Mouse (Mus musculus) kidney, embryonic 14.5 days (tissue): ENCODE data around the gene Myo1h. TPM values are rescaled to one million over a fixed set of nuclear protein-coding genes. Genes with fewer than 3 reads are reported as not detected.

Source experiments
- ATAC-seq: fragments of 200-750 bp; cut with Nextera tagmentation; 2 replicates; pipeline ENCODE4 v1.8.0; 2017; ENCODE audit warnings: moderate number of reproducible peaks, mild to moderate bottlenecking, moderate TSS enrichment, moderate library complexity; ENCODE audit not compliant: low FRiP score, low TSS enrichment
- H3K27ac ChIP-seq: fragments of 300-500 bp; sonication (generic); 2 replicates; pipeline ENCODE4 v1.5.1; 2014; ENCODE audit warnings: low read depth, mild to moderate bottlenecking, low read length, moderate library complexity, mixed read lengths
- H3K27me3 ChIP-seq: fragments of 300-500 bp; sonication (generic); 2 replicates; pipeline ENCODE4 v1.6.1; 2014; ENCODE audit warnings: mild to moderate bottlenecking, low read length; ENCODE audit not compliant: control insufficient read depth, insufficient read depth
- H3K36me3 ChIP-seq: fragments of 300-500 bp; sonication (generic); 2 replicates; pipeline ENCODE4 v1.6.1; 2014; ENCODE audit warnings: low read length, mixed read lengths; ENCODE audit not compliant: control insufficient read depth, insufficient read depth
- H3K4me1 ChIP-seq: fragments of 300-500 bp; sonication (generic); 2 replicates; pipeline ENCODE4 v1.6.1; 2014; ENCODE audit warnings: low read length, mixed read lengths; ENCODE audit not compliant: control insufficient read depth, insufficient read depth
- H3K4me2 ChIP-seq: fragments of 300-500 bp; sonication (generic); replicated peaks from 2 replicates; pipeline ENCODE4 v1.6.1; 2014; ENCODE audit warnings: low read depth, mild to moderate bottlenecking, low read length
- H3K4me3 ChIP-seq: fragments of 300-500 bp; sonication (generic); 2 replicates; pipeline ENCODE4 v1.5.1; 2014; ENCODE audit warnings: mild to moderate bottlenecking, low read length
- H3K9ac ChIP-seq: fragments of 300-500 bp; sonication (generic); 2 replicates; pipeline ENCODE4 v1.6.1; 2014; ENCODE audit warnings: low read depth, mild to moderate bottlenecking, low read length, moderate library complexity
- H3K9me3 ChIP-seq: fragments of 300-500 bp; sonication (generic); 2 replicates; pipeline ENCODE4 v1.6.1; 2016; ENCODE audit warnings: low read length; ENCODE audit not compliant: control insufficient read depth
- WGBS: fragments of 180-500 bp; shearing (Covaris S2); extraction: QIAGEN DNeasy Blood & Tissue Kit; methylation state at CpG from one replicate; pipeline ENCODE4 v1.1.7; 2014; 5-methylcytosine and 5-hydroxymethylcytosine counted together
- microRNA-seq: library from miRNA; unstranded; fragments of <30 nt; microRNA quantifications from one replicate; pipeline ENCODE4, GENCODE M21; 2016
- polyA plus RNA-seq: library from polyadenylated mRNA; unstranded; fragments of >200 nt; fragmentation: Nextera tagmentation; extraction: Ambion mirVana; gene quantifications from 2 replicates; pipeline ENCODE4 v1.2.1, GENCODE M21; 2014

Myo1h gene
- polyA plus RNA-seq, 1 experiment from 2014 or later = 1.8 TPM

- no peak overlapping the region for H3K4me3 ChIP-seq
- H3K27me3 ChIP-seq = no peaks in the 10 kb centered on the region
- H3K4me2 ChIP-seq = no peak overlapping the region
- H3K36me3 ChIP-seq = peaks cover 99% of the 10 kb centered on the region
- no peak; the same call in 1 of the 2 replicates for ATAC-seq
- no peak overlapping the region for H3K9ac ChIP-seq
- H3K4me1 ChIP-seq = no peaks in the 10 kb centered on the region
- no peaks in the 10 kb centered on the region for H3K9me3 ChIP-seq
- H3K27ac ChIP-seq = no peak overlapping the region
- 49% methylated on average over 23 of the region's 23 CpGs for WGBS
Measured at GRCm38 (mm10) chr5:114412361-114412998, 123.5 kb downstream of the Myo1h start.

DNA sequence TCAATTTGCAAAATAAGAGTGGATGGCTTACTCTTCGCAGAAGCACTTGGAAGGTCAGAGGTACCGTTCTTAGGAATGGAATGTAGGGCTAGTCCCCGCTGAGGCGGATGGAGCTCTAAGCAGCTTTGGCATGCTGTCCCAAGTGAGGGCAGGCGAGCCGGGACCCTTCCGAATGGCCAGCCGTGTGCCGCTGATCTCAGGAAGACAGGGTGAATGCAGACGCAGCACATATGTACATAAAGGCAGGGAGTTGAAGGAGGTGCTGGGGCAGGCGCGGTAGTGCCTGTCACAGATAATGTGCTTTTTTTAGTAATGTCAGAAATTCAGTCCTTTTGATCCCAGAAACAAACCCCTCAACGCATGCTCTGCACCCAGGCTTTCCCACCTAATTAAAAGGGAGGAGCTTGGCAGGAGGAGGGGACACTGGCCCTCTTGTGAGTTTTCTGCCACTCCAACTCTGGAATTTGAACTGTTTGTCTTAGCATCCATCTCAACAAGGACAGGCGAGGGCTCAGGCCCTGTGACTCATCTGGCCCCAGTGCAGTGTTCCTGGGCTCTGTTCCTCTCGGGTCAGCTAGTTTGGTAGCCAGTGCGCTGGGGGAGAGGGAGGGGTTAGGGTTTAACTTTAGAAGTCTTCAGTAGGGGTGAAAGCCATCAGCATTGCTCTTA, 124.2 kb downstream of the Myo1h start:
- no peaks in the 10 kb centered on the region for H3K27me3 ChIP-seq
- H3K4me1 ChIP-seq = no peaks in the 10 kb centered on the region
- H3K4me2 ChIP-seq = no peak overlapping the region
- peaks cover 98% of the 10 kb centered on the region for H3K36me3 ChIP-seq
- H3K9ac ChIP-seq = no peak overlapping the region
- no peaks in the 10 kb centered on the region for H3K9me3 ChIP-seq
- no peak; the same call in 1 of the 2 replicates for ATAC-seq
- no peak overlapping the region for H3K4me3 ChIP-seq
- H3K27ac ChIP-seq = no peak overlapping the region
- 65% methylated on average over 16 of the region's 16 CpGs for WGBS

Small RNA genes within 50 kb of the gene (microRNA-seq; reads per million reads assigned to microRNA genes)
- gene Mir7027 = not detected

Other genes starting within 250 kb of the Myo1h start
- gene Usp30, start 223.7 kb upstream of the Myo1h start, polyA plus RNA-seq = 9.3 and 10.7 TPM in 2 replicates
- 0.09 TPM in 1 of 2 replicates, not detected in the other for gene Svop, start 197.6 kb upstream of the Myo1h start, polyA plus RNA-seq
- 11.6 and 13.3 TPM in 2 replicates for gene Alkbh2, start 160.9 kb upstream of the Myo1h start, polyA plus RNA-seq
- 38.1 and 44.6 TPM in 2 replicates for gene Ung, start 158.8 kb upstream of the Myo1h start, polyA plus RNA-seq
- gene Acacb, start 142.6 kb upstream of the Myo1h start, polyA plus RNA-seq = 4.4 and 4.8 TPM in 2 replicates
- gene Foxn4, start 15.4 kb upstream of the Myo1h start, polyA plus RNA-seq = 0.11 TPM in 1 of 2 replicates, not detected in the other
- 50.7 and 86.2 TPM in 2 replicates for gene Kctd10, start 91.3 kb downstream of the Myo1h start, polyA plus RNA-seq
- 30.5 and 55.2 TPM in 2 replicates for gene Ube3b, start 91.4 kb downstream of the Myo1h start, polyA plus RNA-seq
- gene Mmab, start 154.9 kb downstream of the Myo1h start, polyA plus RNA-seq = 19.0 and 32.9 TPM in 2 replicates
- 45.0 and 48.3 TPM in 2 replicates for gene Mvk, start 155.1 kb downstream of the Myo1h start, polyA plus RNA-seq